Mouse (Mus musculus) E14TG2a.4 (cell line): ENCODE data around the gene Pacrg.

Source experiments
- CTCF ChIP-seq: conservative IDR thresholded peaks from 2 replicates; pipeline ENCODE4 v1.5.1; 2014; ENCODE audit warnings: low read length
- NANOG ChIP-seq: IDR thresholded peaks from 2 replicates; pipeline ENCODE4 v1.6.1; 2014; ENCODE audit warnings: borderline replicate concordance, low read length, mixed read lengths

DNA sequence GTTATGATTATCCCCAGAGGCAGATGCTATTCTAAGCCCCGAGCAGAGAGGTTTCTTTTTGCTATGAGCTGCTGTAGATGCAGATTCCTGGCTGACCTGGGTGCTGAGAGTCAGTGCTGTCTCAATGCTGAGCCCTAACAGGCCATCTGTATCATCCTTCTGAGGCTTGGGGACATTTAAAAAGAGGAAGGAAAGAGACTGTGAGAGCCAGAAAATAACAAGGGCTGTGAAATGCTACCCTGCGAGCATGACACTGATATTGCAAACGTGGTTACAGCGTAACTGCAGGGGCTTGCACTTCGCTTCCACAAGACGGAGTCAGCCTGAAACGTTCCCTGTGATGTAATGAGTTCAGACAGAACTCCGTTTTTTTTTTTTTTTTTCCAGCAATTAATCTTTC lies 281.4 kb downstream of the Pacrg start:
- TF ChIP-seq CTCF = no peak
- no peak for TF ChIP-seq NANOG
